Mouse (Mus musculus) kidney, postnatal 0 days (tissue): ENCODE measurements around the gene Cyp1a1. TPM values are rescaled to one million over a fixed set of nuclear protein-coding genes. Genes with fewer than 3 reads are reported as not detected.
A peak's percentile ranks its signal among the peaks of the same experiment; 100 is the strongest.

ENCODE experiments used
- ATAC-seq: fragments of 200-750 bp; cut with Nextera tagmentation; replicated peaks from 2 replicates; pipeline ENCODE4 v1.8.0; 2017; ENCODE audit warnings: low read depth, moderate number of reproducible peaks, moderate TSS enrichment, moderate library complexity; ENCODE audit not compliant: low FRiP score
- DNase-seq: peaks from one replicate; pipeline ENCODE4 v3.0.0-alpha.2; 2016; ENCODE audit warnings: low spot score
- H3K27ac ChIP-seq: fragments of 300-500 bp; sonication (generic); 2 replicates; pipeline ENCODE4 v1.5.1; 2014; ENCODE audit warnings: mild to moderate bottlenecking
- H3K27me3 ChIP-seq: fragments of 300-500 bp; sonication (generic); 2 replicates; pipeline ENCODE4 v1.6.1; 2014; ENCODE audit warnings: low read length, mixed read lengths; ENCODE audit not compliant: insufficient read depth
- H3K36me3 ChIP-seq: fragments of 300-500 bp; sonication (generic); 2 replicates; pipeline ENCODE4 v1.6.1; 2014; ENCODE audit warnings: low read length, mixed read lengths; ENCODE audit not compliant: insufficient read depth
- H3K4me1 ChIP-seq: fragments of 300-500 bp; sonication (generic); replicated peaks from 2 replicates; pipeline ENCODE4 v1.6.1; 2014; ENCODE audit warnings: antibody characterized with exemption, low read length, mixed read lengths; ENCODE audit not compliant: insufficient read depth
- H3K4me2 ChIP-seq: fragments of 300-500 bp; sonication (generic); 2 replicates; pipeline ENCODE4 v1.6.1; 2014; ENCODE audit warnings: mild to moderate bottlenecking, low read length, moderate library complexity, mixed read lengths
- H3K4me3 ChIP-seq: fragments of 300-500 bp; sonication (generic); replicated peaks from 2 replicates; pipeline ENCODE4 v1.5.1; 2014; ENCODE audit warnings: low read depth, low read length
- H3K9ac ChIP-seq: fragments of 300-500 bp; sonication (generic); 2 replicates; pipeline ENCODE4 v1.6.1; 2014; ENCODE audit warnings: low read depth, low read length
- H3K9me3 ChIP-seq: fragments of 300-500 bp; sonication (generic); replicated peaks from 2 replicates; pipeline ENCODE4 v1.6.1; 2016; ENCODE audit warnings: low read length, inconsistent platforms, mixed read lengths
- CTCF ChIP-seq: IDR thresholded peaks from 2 replicates; pipeline ENCODE4 v1.5.1; 2016; ENCODE audit warnings: antibody characterized with exemption, low read depth, mild to moderate bottlenecking, moderate library complexity
- WGBS: fragments of 180-500 bp; shearing (Covaris S2); extraction: QIAGEN DNeasy Blood & Tissue Kit; methylation state at CpG from one replicate; pipeline ENCODE4 v1.1.7; 2014; 5-methylcytosine and 5-hydroxymethylcytosine counted together
- polyA plus RNA-seq: library from polyadenylated mRNA; unstranded; fragments of >200 nt; fragmentation: Nextera tagmentation; extraction: Ambion mirVana; gene quantifications from 2 replicates; pipeline ENCODE4 v1.2.1, GENCODE M21; 2015

Gene Cyp1a1
- polyA plus RNA-seq, 1 experiment from 2014 or later, result 0.34 TPM

- ATAC-seq (no peak), DNase-seq (no peak)
- Histone ChIP-seq H3K27ac (no peak overlapping the region), H3K9ac (no peak overlapping the region), H3K4me1 (no peaks in the 10 kb centered on the region), H3K27me3 (no peaks in the 10 kb centered on the region), H3K36me3 (peaks cover 23% of the 10 kb centered on the region; the same call in 1 of the 2 replicates), H3K4me3 (no peak overlapping the region), H3K4me2 (no peak overlapping the region), H3K9me3 (no peaks in the 10 kb centered on the region)
- WGBS, result 91% methylated on average over 1 of the region's 1 CpGs
- no peak for TF ChIP-seq CTCF
Measured at GRCm38 (mm10) chr9:57722371-57722770, 34.6 kb downstream of the Cyp1a1 start.

- 72% methylated on average over 5 of the region's 5 CpGs for WGBS
- Histone ChIP-seq H3K36me3 (peaks cover 20% of the 10 kb centered on the region; the same call in 1 of the 2 replicates), H3K9me3 (no peaks in the 10 kb centered on the region), H3K9ac (no peak overlapping the region), H3K4me3 (no peak overlapping the region), H3K4me2 (no peak overlapping the region), H3K27ac (0 out of 2 replicates have a peak overlapping the region, but pooled peaks have one; percentile 19), H3K4me1 (no peaks in the 10 kb centered on the region), H3K27me3 (no peaks in the 10 kb centered on the region)
- peak; percentile 9 for DNase-seq
- ATAC-seq, result no peak
- TF ChIP-seq CTCF, result no peak
Measured at GRCm38 (mm10) chr9:57723315-57723715, 35.6 kb downstream of the Cyp1a1 start.

GRCm38 (mm10) chr9:57723796-57724195 lies 36.1 kb downstream of the Cyp1a1 start:
- H3K4me1 ChIP-seq, result no peaks in the 10 kb centered on the region
- DNase-seq, result no peak
- 0 out of 2 replicates have a peak overlapping the region, but pooled peaks have one; percentile 19 for H3K27ac ChIP-seq
- H3K27me3 ChIP-seq, result no peaks in the 10 kb centered on the region
- peaks cover 16% of the 10 kb centered on the region; the same call in 1 of the 2 replicates for H3K36me3 ChIP-seq
- no peak for ATAC-seq
- no peak overlapping the region for H3K4me3 ChIP-seq
- no peak overlapping the region for H3K4me2 ChIP-seq
- no peak overlapping the region for H3K9ac ChIP-seq
- no peak for TF ChIP-seq CTCF
- H3K9me3 ChIP-seq, result no peaks in the 10 kb centered on the region
- 86% methylated on average over 5 of the region's 5 CpGs for WGBS

- TF ChIP-seq CTCF, result no peak
- WGBS, result 95% methylated on average over 3 of the region's 3 CpGs
- no peak overlapping the region for H3K9ac ChIP-seq
- no peaks in the 10 kb centered on the region for H3K27me3 ChIP-seq
- no peak overlapping the region for H3K4me2 ChIP-seq
- no peaks in the 10 kb centered on the region for H3K9me3 ChIP-seq
- no peaks in the 10 kb centered on the region for H3K4me1 ChIP-seq
- H3K36me3 ChIP-seq, result peaks cover 16% of the 10 kb centered on the region
- ATAC-seq (no peak), DNase-seq (no peak)
- no peak overlapping the region for H3K27ac ChIP-seq
- no peak overlapping the region for H3K4me3 ChIP-seq
Measured at GRCm38 (mm10) chr9:57724701-57725100, 37.0 kb downstream of the Cyp1a1 start.

GRCm38 (mm10) chr9:57728312-57728711 lies 40.6 kb downstream of the Cyp1a1 start:
- H3K27ac ChIP-seq, result no peak overlapping the region
- no peak overlapping the region for H3K4me3 ChIP-seq
- H3K36me3 ChIP-seq, result peaks cover 13% of the 10 kb centered on the region
- H3K4me1 ChIP-seq, result no peaks in the 10 kb centered on the region
- no peak overlapping the region for H3K4me2 ChIP-seq
- ATAC-seq, result no peak
- peak; percentile 10; the same call in 1 of the 2 replicates for TF ChIP-seq CTCF
- H3K9me3 ChIP-seq, result no peaks in the 10 kb centered on the region
- no peak for DNase-seq
- no peak overlapping the region for H3K9ac ChIP-seq
- no peaks in the 10 kb centered on the region for H3K27me3 ChIP-seq
- WGBS, result 90% methylated on average over 1 of the region's 1 CpGs

- H3K27ac ChIP-seq, result no peak overlapping the region
- WGBS, result 92% methylated on average over 6 of the region's 6 CpGs
- peaks cover 11% of the 10 kb centered on the region; the same call in 1 of the 2 replicates for H3K36me3 ChIP-seq
- ATAC-seq (no peak), DNase-seq (no peak)
- no peak for TF ChIP-seq CTCF
- no peak overlapping the region for H3K9ac ChIP-seq
- H3K27me3 ChIP-seq, result no peaks in the 10 kb centered on the region
- no peak overlapping the region for H3K4me2 ChIP-seq
- no peaks in the 10 kb centered on the region for H3K4me1 ChIP-seq
- no peak overlapping the region for H3K4me3 ChIP-seq
- no peaks in the 10 kb centered on the region for H3K9me3 ChIP-seq
Measured at GRCm38 (mm10) chr9:57733606-57734005, 45.9 kb downstream of the Cyp1a1 start.

GRCm38 (mm10) chr9:57739863-57740262 lies 52.1 kb downstream of the Cyp1a1 start:
- no peak for TF ChIP-seq CTCF
- ATAC-seq, result no peak
- no peak overlapping the region for H3K4me3 ChIP-seq
- H3K27me3 ChIP-seq, result no peaks in the 10 kb centered on the region
- no peaks in the 10 kb centered on the region for H3K9me3 ChIP-seq
- DNase-seq, result no peak
- H3K4me1 ChIP-seq, result no peaks in the 10 kb centered on the region
- no peak overlapping the region for H3K4me2 ChIP-seq
- H3K9ac ChIP-seq, result no peak overlapping the region
- peaks cover 32% of the 10 kb centered on the region for H3K36me3 ChIP-seq
- 94% methylated on average over 5 of the region's 5 CpGs for WGBS
- no peak overlapping the region for H3K27ac ChIP-seq
